Mouse (Mus musculus): ENCODE results near the gene Kank1. TPM values are rescaled to one million over a fixed set of nuclear protein-coding genes. Genes with fewer than 3 reads are reported as not detected.

The Kank1 gene
- total and polyA plus RNA-seq, 2 experiments from 2014 or later, result 13.5 to 23.3 TPM

- Histone ChIP-seq H3K4me3 (ENCODE audit: low read length) (no peak overlapping the region), H3K9me3 (ENCODE audit: low read length) (no peaks in the 10 kb centered on the region), H3K4me1 (ENCODE audit: insufficient read depth, low read length) (no peaks in the 10 kb centered on the region), H3K27ac (no peak overlapping the region), H3K27me3 (ENCODE audit: insufficient read depth, low read length) (no peaks in the 10 kb centered on the region), H3K36me3 (ENCODE audit: insufficient read depth, low read length) (no peaks in the 10 kb centered on the region), H3K9ac (replicated peaks; ENCODE audit: low read length) (no peak overlapping the region), H3K4me2 (ENCODE audit: low read depth, low read length) (no peak overlapping the region)
- ATAC-seq (no peak), DNase-seq (ENCODE audit: low spot score) (no peak)
- no peak for TF ChIP-seq CTCF (IDR thresholded peaks at IDR 0.05; ENCODE audit: low read depth)
- WGBS, result 56% methylated on average over 12 of the region's 12 CpGs
Measured at GRCm38 (mm10) chr19:25366620-25367019, 129.8 kb downstream of the Kank1 start.

GRCm38 (mm10) chr19:25370428-25370827, 133.7 kb downstream of the Kank1 start:
- no peak for TF ChIP-seq CTCF (IDR thresholded peaks at IDR 0.05; ENCODE audit: low read depth)
- Histone ChIP-seq H3K4me3 (ENCODE audit: low read length) (no peak overlapping the region), H3K36me3 (ENCODE audit: insufficient read depth, low read length) (no peaks in the 10 kb centered on the region), H3K9me3 (ENCODE audit: low read length) (no peaks in the 10 kb centered on the region), H3K4me2 (ENCODE audit: low read depth, low read length) (no peak overlapping the region), H3K9ac (replicated peaks; ENCODE audit: low read length) (no peak overlapping the region), H3K27me3 (ENCODE audit: insufficient read depth, low read length) (no peaks in the 10 kb centered on the region), H3K27ac (no peak overlapping the region), H3K4me1 (ENCODE audit: insufficient read depth, low read length) (peaks cover 7% of the 10 kb centered on the region; the same call in 1 of the 2 replicates)
- ATAC-seq (no peak), DNase-seq (ENCODE audit: low spot score) (no peak)
- 93% methylated on average over 9 of the region's 9 CpGs for WGBS

GRCm38 (mm10) chr19:25372794-25373193, 136.0 kb downstream of the Kank1 start:
- no peak for DNase-seq (ENCODE audit: low spot score)
- Histone ChIP-seq H3K4me1 (ENCODE audit: insufficient read depth, low read length) (peaks cover 8% of the 10 kb centered on the region; the same call in 1 of the 2 replicates), H3K4me2 (ENCODE audit: low read depth, low read length) (no peak overlapping the region), H3K9me3 (ENCODE audit: low read length) (no peaks in the 10 kb centered on the region), H3K36me3 (ENCODE audit: insufficient read depth, low read length) (no peaks in the 10 kb centered on the region), H3K27ac (no peak overlapping the region), H3K27me3 (ENCODE audit: insufficient read depth, low read length) (no peaks in the 10 kb centered on the region), H3K4me3 (ENCODE audit: low read length) (no peak overlapping the region), H3K9ac (replicated peaks; ENCODE audit: low read length) (no peak overlapping the region)
- TF ChIP-seq CTCF (IDR thresholded peaks at IDR 0.05; ENCODE audit: low read depth), result no peak
- WGBS, result 77% methylated on average over 7 of the region's 7 CpGs
- ATAC-seq, result no peak

GRCm38 (mm10) chr19:25373594-25373993, 136.8 kb downstream of the Kank1 start:
- H3K27me3 ChIP-seq (ENCODE audit: insufficient read depth, low read length), result no peaks in the 10 kb centered on the region
- ATAC-seq (no peak), DNase-seq (ENCODE audit: low spot score) (no peak)
- peak; percentile 59 for TF ChIP-seq CTCF (IDR thresholded peaks at IDR 0.05; ENCODE audit: low read depth)
- no peak overlapping the region for H3K9ac ChIP-seq (replicated peaks; ENCODE audit: low read length)
- H3K4me1 ChIP-seq (ENCODE audit: insufficient read depth, low read length), result peaks cover 8% of the 10 kb centered on the region; the same call in 1 of the 2 replicates
- no peaks in the 10 kb centered on the region for H3K9me3 ChIP-seq (ENCODE audit: low read length)
- H3K4me2 ChIP-seq (ENCODE audit: low read depth, low read length), result no peak overlapping the region
- no peak overlapping the region for H3K4me3 ChIP-seq (ENCODE audit: low read length)
- H3K27ac ChIP-seq, result no peak overlapping the region
- no peaks in the 10 kb centered on the region for H3K36me3 ChIP-seq (ENCODE audit: insufficient read depth, low read length)
- whole genome bisulfite sequencing, result 61% methylated on average over 3 of the region's 3 CpGs

GRCm38 (mm10) chr19:25374191-25374590, 137.4 kb downstream of the Kank1 start:
- WGBS, result 82% methylated on average over 9 of the region's 9 CpGs
- ATAC-seq, result no peak
- H3K4me3 ChIP-seq (ENCODE audit: low read length), result no peak overlapping the region
- H3K36me3 ChIP-seq (ENCODE audit: insufficient read depth, low read length), result no peaks in the 10 kb centered on the region
- no peak for TF ChIP-seq CTCF (IDR thresholded peaks at IDR 0.05; ENCODE audit: low read depth)
- no peaks in the 10 kb centered on the region for H3K9me3 ChIP-seq (ENCODE audit: low read length)
- no peaks in the 10 kb centered on the region for H3K27me3 ChIP-seq (ENCODE audit: insufficient read depth, low read length)
- no peak for DNase-seq (ENCODE audit: low spot score)
- H3K4me1 ChIP-seq (ENCODE audit: insufficient read depth, low read length), result peaks cover 8% of the 10 kb centered on the region; the same call in 1 of the 2 replicates
- H3K4me2 ChIP-seq (ENCODE audit: low read depth, low read length), result no peak overlapping the region
- H3K27ac ChIP-seq, result no peak overlapping the region
- H3K9ac ChIP-seq (replicated peaks; ENCODE audit: low read length), result no peak overlapping the region

GRCm38 (mm10) chr19:25374926-25375325, 138.2 kb downstream of the Kank1 start:
- no peaks in the 10 kb centered on the region for H3K36me3 ChIP-seq (ENCODE audit: insufficient read depth, low read length)
- peak overlapping the region; percentile 13; the same call in 1 of the 2 replicates for H3K4me2 ChIP-seq (ENCODE audit: low read depth, low read length)
- no peak overlapping the region for H3K4me3 ChIP-seq (ENCODE audit: low read length)
- DNase-seq (ENCODE audit: low spot score), result peak; percentile 74
- TF ChIP-seq CTCF (IDR thresholded peaks at IDR 0.05; ENCODE audit: low read depth), result no peak
- H3K9me3 ChIP-seq (ENCODE audit: low read length), result no peaks in the 10 kb centered on the region
- H3K27ac ChIP-seq, result peak overlapping the region; percentile 49; the same call in 1 of the 2 replicates
- 6% methylated on average over 12 of the region's 12 CpGs for WGBS
- peak; percentile 74; the same call in 1 of the 2 replicates for ATAC-seq
- no peaks in the 10 kb centered on the region for H3K27me3 ChIP-seq (ENCODE audit: insufficient read depth, low read length)
- H3K4me1 ChIP-seq (ENCODE audit: insufficient read depth, low read length), result peaks cover 8% of the 10 kb centered on the region; the same call in 1 of the 2 replicates
- no peak overlapping the region for H3K9ac ChIP-seq (replicated peaks; ENCODE audit: low read length)

- no peak overlapping the region for H3K4me3 ChIP-seq (ENCODE audit: low read length)
- no peaks in the 10 kb centered on the region for H3K9me3 ChIP-seq (ENCODE audit: low read length)
- H3K9ac ChIP-seq (replicated peaks; ENCODE audit: low read length), result no peak overlapping the region
- no peak overlapping the region for H3K27ac ChIP-seq
- no peaks in the 10 kb centered on the region for H3K27me3 ChIP-seq (ENCODE audit: insufficient read depth, low read length)
- TF ChIP-seq CTCF (IDR thresholded peaks at IDR 0.05; ENCODE audit: low read depth), result no peak
- WGBS, result 93% methylated on average over 13 of the region's 13 CpGs
- ATAC-seq, result no peak
- no peaks in the 10 kb centered on the region for H3K36me3 ChIP-seq (ENCODE audit: insufficient read depth, low read length)
- H3K4me2 ChIP-seq (ENCODE audit: low read depth, low read length), result no peak overlapping the region
- DNase-seq (ENCODE audit: low spot score), result no peak
- peaks cover 8% of the 10 kb centered on the region; the same call in 1 of the 2 replicates for H3K4me1 ChIP-seq (ENCODE audit: insufficient read depth, low read length)
Measured at GRCm38 (mm10) chr19:25376871-25377270, 140.1 kb downstream of the Kank1 start.

All from hindbrain, postnatal 0 days (tissue).